Mouse (Mus musculus) heart, adult 2 months (tissue): ENCODE data around the gene Aen.

Experiments used
- CTCF ChIP-seq: fragments of 200-600 bp; IDR thresholded peaks from 2 replicates; pipeline ENCODE4 v1.8.1; 2022; ENCODE audit warnings: antibody characterized with exemption, mild to moderate bottlenecking, moderate library complexity
- POLR2A ChIP-seq: fragments of 200-500 bp; IDR thresholded peaks from 2 replicates; pipeline ENCODE4 v1.6.1; 2011; ENCODE audit warnings: mild to moderate bottlenecking, low read depth, low read length, control low read depth; ENCODE audit not compliant: insufficient read depth

- no peak for TF ChIP-seq POLR2A
- no peak for TF ChIP-seq CTCF
Observed at GRCm38 (mm10) chr7:78918686-78919085, 23.0 kb downstream of the Aen start.
